Mouse (Mus musculus): ENCODE results near the gene Vmn2r52. TPM values are rescaled to one million over a fixed set of nuclear protein-coding genes. Genes with fewer than 3 reads are reported as not detected.

Vmn2r52 gene
- polyA plus RNA-seq (2014; fragmentation: Illumina TruSeq; extraction: RNeasy Lipid Tissue Mini Kit (QIAGEN cat#74804); ENCODE audit: low read depth, low replicate concordance) = not detected

DNA sequence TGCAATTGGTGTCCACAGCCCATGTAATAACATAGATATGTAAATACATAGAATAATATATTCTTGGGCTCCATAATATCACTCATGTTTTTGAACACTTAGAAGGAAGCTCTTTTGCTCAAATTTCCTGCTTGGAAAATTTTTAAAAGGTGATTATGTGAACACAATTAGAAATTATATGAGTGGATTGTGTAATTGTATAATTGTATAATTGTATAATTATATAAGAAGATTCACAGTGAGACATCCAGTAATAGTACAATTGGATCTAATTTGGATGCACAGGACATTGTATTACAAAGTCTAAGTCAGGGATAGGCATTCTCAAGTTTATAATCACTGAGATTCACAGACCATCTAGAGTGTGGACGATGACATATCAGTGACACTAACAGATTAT lies at the start of gene Vmn2r52:
Gene Vmn2r52 (minus strand): TSS at position 101 of the 400 bp plus-strand sequence.

DNA sequence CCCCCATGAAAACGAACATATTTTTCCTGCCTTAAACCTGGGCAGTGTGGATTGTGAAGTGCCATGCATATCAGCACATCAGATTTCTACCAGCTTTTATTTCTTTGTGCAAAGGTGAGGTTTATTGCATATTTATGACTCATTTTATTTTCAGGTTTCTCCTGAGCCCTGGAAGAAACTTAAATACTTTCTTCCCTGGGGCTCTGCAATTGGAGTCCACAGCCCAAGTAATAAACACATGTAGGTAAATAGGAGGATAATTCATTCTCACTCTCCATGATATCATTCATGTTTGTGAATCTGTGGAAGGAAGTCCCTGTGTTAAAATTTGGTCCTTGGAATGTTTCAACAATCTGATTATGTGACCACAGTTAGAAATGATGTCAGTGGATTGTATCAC lies 70.7 kb downstream of the Vmn2r52 start, which contains the start of gene Vmn2r51:
Gene Vmn2r51 (minus strand): TSS at position 101 of the 400 bp plus-strand sequence.

Other genes starting within 250 kb of the Vmn2r52 start
- not detected for gene Vmn2r48, start 223.0 kb downstream of the Vmn2r52 start, polyA plus RNA-seq (2014; fragmentation: Illumina TruSeq; extraction: RNeasy Lipid Tissue Mini Kit (QIAGEN cat#74804); ENCODE audit: low read depth, low replicate concordance)
- gene Vmn2r49, start 184.3 kb downstream of the Vmn2r52 start, polyA plus RNA-seq (2014; fragmentation: Illumina TruSeq; extraction: RNeasy Lipid Tissue Mini Kit (QIAGEN cat#74804); ENCODE audit: low read depth, low replicate concordance) = not detected
- gene Vmn2r50, start 123.3 kb downstream of the Vmn2r52 start, polyA plus RNA-seq (2014; fragmentation: Illumina TruSeq; extraction: RNeasy Lipid Tissue Mini Kit (QIAGEN cat#74804); ENCODE audit: low read depth, low replicate concordance) = not detected
- not detected for gene Vmn2r51, start 70.8 kb downstream of the Vmn2r52 start, polyA plus RNA-seq (2014; fragmentation: Illumina TruSeq; extraction: RNeasy Lipid Tissue Mini Kit (QIAGEN cat#74804); ENCODE audit: low read depth, low replicate concordance)
- not detected for gene Vmn1r66, start 101.4 kb upstream of the Vmn2r52 start, polyA plus RNA-seq (2014; fragmentation: Illumina TruSeq; extraction: RNeasy Lipid Tissue Mini Kit (QIAGEN cat#74804); ENCODE audit: low read depth, low replicate concordance)